Mouse (Mus musculus): ENCODE measurements around the gene Tas1r1.

DNA sequence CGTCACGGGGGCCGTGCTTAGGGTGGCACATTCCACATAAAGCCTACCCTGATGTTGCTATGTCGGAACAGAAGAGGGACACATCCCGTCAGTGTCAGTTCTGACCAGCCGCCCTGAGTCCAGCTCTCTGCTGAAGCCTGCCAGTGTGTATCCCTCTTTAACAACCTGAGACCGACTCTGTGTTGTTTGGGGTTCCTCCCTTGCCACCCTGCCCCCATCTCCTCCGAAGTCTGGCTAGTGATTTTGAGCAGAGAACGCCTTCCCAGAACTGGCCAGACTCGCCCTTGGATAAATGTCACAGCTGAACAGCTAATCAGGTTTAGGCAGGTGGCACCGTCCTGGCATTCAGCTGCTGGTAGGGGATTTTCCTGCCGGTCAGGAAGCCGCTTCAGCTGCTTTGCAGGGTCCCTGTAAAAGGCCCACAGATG, 27.6 kb downstream of the Tas1r1 start:
- TF ChIP-seq MAFK (IDR thresholded peaks at IDR 0.05; ENCODE audit: insufficient read depth, low read depth, low read length) (no peak), CHD2 (IDR thresholded peaks at IDR 0.05; ENCODE audit: low read depth, low read length) (no peak), ZC3H11A (IDR thresholded peaks at IDR 0.05; ENCODE audit: borderline replicate concordance, low read depth, low read length) (no peak), HCFC1 (IDR thresholded peaks at IDR 0.05; ENCODE audit: borderline replicate concordance, insufficient read depth, low read length) (no peak)
